Mouse (Mus musculus) stomach, embryonic 15.5 days (tissue): ENCODE measurements around the gene Gm15557. TPM values are rescaled to one million over a fixed set of nuclear protein-coding genes. Genes with fewer than 3 reads are reported as not detected.
A peak's percentile ranks its signal among the peaks of the same experiment; 100 is the strongest.

Source experiments
- ATAC-seq: fragments of 200-750 bp; cut with Nextera tagmentation; 2 replicates; pipeline ENCODE4 v1.8.0; 2017; ENCODE audit warnings: low read depth, moderate number of reproducible peaks, moderate TSS enrichment; ENCODE audit not compliant: insufficient read depth, low FRiP score
- H3K27ac ChIP-seq: fragments of 300-500 bp; sonication (generic); 2 replicates; pipeline ENCODE4 v1.5.1; 2015; ENCODE audit warnings: mild to moderate bottlenecking, inconsistent platforms
- H3K27me3 ChIP-seq: fragments of 300-500 bp; sonication (generic); replicated peaks from 2 replicates; pipeline ENCODE4 v1.6.1; 2015; ENCODE audit warnings: inconsistent platforms
- H3K36me3 ChIP-seq: fragments of 300-500 bp; sonication (generic); 2 replicates; pipeline ENCODE4 v1.6.1; 2015; ENCODE audit warnings: inconsistent platforms
- H3K4me1 ChIP-seq: fragments of 300-500 bp; sonication (generic); 2 replicates; pipeline ENCODE4 v1.6.1; 2015; ENCODE audit warnings: inconsistent platforms
- H3K4me2 ChIP-seq: fragments of 300-500 bp; sonication (generic); 2 replicates; pipeline ENCODE4 v1.6.1; 2015; ENCODE audit warnings: mild to moderate bottlenecking, inconsistent platforms
- H3K4me3 ChIP-seq: fragments of 300-500 bp; sonication (generic); replicated peaks from 2 replicates; pipeline ENCODE4 v1.5.1; 2015; ENCODE audit warnings: inconsistent platforms
- H3K9ac ChIP-seq: fragments of 300-500 bp; sonication (generic); 2 replicates; pipeline ENCODE4 v1.6.1; 2015; ENCODE audit warnings: inconsistent platforms
- H3K9me3 ChIP-seq: fragments of 300-500 bp; sonication (generic); 2 replicates; pipeline ENCODE4 v1.6.1; 2016; ENCODE audit warnings: inconsistent platforms
- WGBS: fragments of 180-500 bp; shearing (Covaris S2); methylation state at CpG from one replicate; pipeline ENCODE4 v1.1.7; 2015; 5-methylcytosine and 5-hydroxymethylcytosine counted together
- polyA plus RNA-seq: library from polyadenylated mRNA; unstranded; fragments of >200 nt; fragmentation: Nextera tagmentation; extraction: Ambion mirVana; gene quantifications from 2 replicates; pipeline ENCODE4 v1.2.1, GENCODE M21; 2015

Gene Gm15557
- polyA plus RNA-seq, 1 experiment from 2014 or later: not detected

DNA sequence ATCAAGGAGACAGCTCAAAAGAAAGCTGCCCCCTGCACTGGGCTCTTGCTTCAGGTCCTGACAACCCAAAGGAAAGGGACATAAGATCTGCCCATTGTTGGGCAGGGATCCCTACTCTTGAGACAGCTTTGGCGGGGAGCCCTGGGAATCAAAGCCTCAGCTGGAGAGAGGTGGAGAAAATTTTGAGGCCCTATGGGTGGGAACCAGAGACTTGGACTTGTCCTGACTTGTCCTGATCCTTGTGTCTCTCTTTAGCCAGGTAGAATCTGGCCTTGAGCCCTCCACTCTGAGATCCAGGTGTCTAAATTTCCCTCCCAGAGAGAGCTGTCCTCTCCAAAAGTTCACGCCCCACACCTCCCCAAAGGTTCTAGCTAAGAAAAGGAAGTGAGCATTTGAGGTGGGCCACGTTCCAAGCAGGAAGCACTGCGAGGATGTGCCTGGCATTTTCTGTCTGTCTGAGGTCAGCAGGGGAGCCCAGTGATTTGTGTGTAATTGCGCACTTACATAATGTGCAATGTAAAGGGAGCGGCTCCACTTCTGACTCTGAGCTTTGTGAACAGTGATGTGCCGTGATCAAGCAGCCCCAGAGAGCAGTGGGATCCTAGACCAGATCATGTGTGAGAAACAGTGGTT is 515 bp upstream of the Gm15557 start:
- no peaks in the 10 kb centered on the region for H3K36me3 ChIP-seq
- H3K9me3 ChIP-seq: no peaks in the 10 kb centered on the region
- H3K27me3 ChIP-seq: no peaks in the 10 kb centered on the region
- peaks cover 12% of the 10 kb centered on the region; the same call in 1 of the 2 replicates for H3K4me1 ChIP-seq
- ATAC-seq: no peak
- no peak overlapping the region for H3K9ac ChIP-seq
- no peak overlapping the region for H3K4me3 ChIP-seq
- no peak overlapping the region for H3K4me2 ChIP-seq
- 60% methylated on average over 7 of the region's 7 CpGs for WGBS
- no peak overlapping the region; the same call in 1 of the 2 replicates for H3K27ac ChIP-seq

- Histone ChIP-seq H3K27ac (no peak overlapping the region), H3K36me3 (no peaks in the 10 kb centered on the region), H3K9ac (no peak overlapping the region), H3K27me3 (no peaks in the 10 kb centered on the region), H3K4me3 (no peak overlapping the region), H3K4me2 (no peak overlapping the region), H3K9me3 (no peaks in the 10 kb centered on the region), H3K4me1 (peaks cover 12% of the 10 kb centered on the region; the same call in 1 of the 2 replicates)
- WGBS: 82% methylated on average over 40 of the region's 40 CpGs
- no peak; the same call in 1 of the 2 replicates for ATAC-seq
These were observed 1.3 kb downstream of the Gm15557 start for GRCm38 (mm10) chr2:155941697-155942442.

- WGBS: 7% methylated on average over 8 of the region's 8 CpGs
- ATAC-seq: no peak
- Histone ChIP-seq H3K36me3 (no peaks in the 10 kb centered on the region), H3K4me3 (no peak overlapping the region), H3K27me3 (no peaks in the 10 kb centered on the region), H3K9me3 (no peaks in the 10 kb centered on the region), H3K4me2 (no peak overlapping the region), H3K4me1 (peaks cover 12% of the 10 kb centered on the region; the same call in 1 of the 2 replicates), H3K9ac (no peak overlapping the region), H3K27ac (no peak overlapping the region)
These were observed 2.9 kb downstream of the Gm15557 start for GRCm38 (mm10) chr2:155943463-155943862.

- Histone ChIP-seq H3K4me1 (peaks cover 12% of the 10 kb centered on the region; the same call in 1 of the 2 replicates), H3K9me3 (no peaks in the 10 kb centered on the region), H3K4me3 (no peak overlapping the region), H3K4me2 (peak overlapping the region; percentile 24; the same call in 1 of the 2 replicates), H3K9ac (no peak overlapping the region), H3K27me3 (no peaks in the 10 kb centered on the region), H3K27ac (no peak overlapping the region), H3K36me3 (no peaks in the 10 kb centered on the region)
- no peak for ATAC-seq
- 84% methylated on average over 4 of the region's 4 CpGs for WGBS
These were observed 4.2 kb downstream of the Gm15557 start for GRCm38 (mm10) chr2:155944685-155945084.

- 0 out of 2 replicates have a peak, but pooled peaks cover 1% of the 10 kb centered on the region for H3K27me3 ChIP-seq
- H3K27ac ChIP-seq: no peak within 1 kb of the TSS
- H3K4me2 ChIP-seq: peak within 1 kb of the TSS; percentile 24; the same call in 1 of the 2 replicates
- H3K9me3 ChIP-seq: no peaks in the 10 kb centered on the region
- H3K4me3 ChIP-seq: no peak within 1 kb of the TSS
- H3K4me1 ChIP-seq: peaks cover 12% of the 10 kb centered on the region; the same call in 1 of the 2 replicates
- no peaks in the 10 kb centered on the region for H3K36me3 ChIP-seq
- no peak within 1 kb of the TSS for H3K9ac ChIP-seq
- ATAC-seq: no peak
- WGBS: 41% methylated on average over 13 of the region's 13 CpGs
These were observed 4.6 kb downstream of the Gm15557 start, which contains the start of gene Gdf5 for GRCm38 (mm10) chr2:155945124-155945523. TSS of gene Gdf5 (minus strand) at chr2:155945367.

DNA sequence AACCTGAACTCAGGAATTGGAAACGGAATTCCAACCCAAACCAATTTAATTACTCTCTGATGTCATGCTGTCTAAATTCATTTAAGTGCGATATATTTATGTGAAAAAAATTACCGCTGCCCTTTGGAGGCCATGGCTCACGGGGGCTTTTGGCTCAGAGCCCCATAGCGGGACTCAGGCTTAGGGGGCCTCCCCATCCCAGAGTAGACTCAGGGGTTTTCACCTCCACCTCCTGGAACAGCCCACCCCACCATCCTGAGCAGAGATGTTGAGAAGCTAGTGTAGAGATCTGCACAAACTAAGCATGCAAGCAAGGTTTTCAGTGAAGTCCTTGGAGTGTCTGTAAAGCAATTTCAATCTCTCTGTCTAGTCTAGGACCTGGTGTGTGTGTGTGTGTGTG is 5.1 kb downstream of the Gm15557 start:
- 48% methylated on average over 5 of the region's 5 CpGs for WGBS
- Histone ChIP-seq H3K27me3 (0 out of 2 replicates have a peak, but pooled peaks cover 3% of the 10 kb centered on the region), H3K4me2 (no peak overlapping the region), H3K4me1 (peaks cover 12% of the 10 kb centered on the region; the same call in 1 of the 2 replicates), H3K4me3 (no peak overlapping the region), H3K36me3 (no peaks in the 10 kb centered on the region), H3K27ac (no peak overlapping the region), H3K9ac (no peak overlapping the region), H3K9me3 (no peaks in the 10 kb centered on the region)
- ATAC-seq: no peak

DNA sequence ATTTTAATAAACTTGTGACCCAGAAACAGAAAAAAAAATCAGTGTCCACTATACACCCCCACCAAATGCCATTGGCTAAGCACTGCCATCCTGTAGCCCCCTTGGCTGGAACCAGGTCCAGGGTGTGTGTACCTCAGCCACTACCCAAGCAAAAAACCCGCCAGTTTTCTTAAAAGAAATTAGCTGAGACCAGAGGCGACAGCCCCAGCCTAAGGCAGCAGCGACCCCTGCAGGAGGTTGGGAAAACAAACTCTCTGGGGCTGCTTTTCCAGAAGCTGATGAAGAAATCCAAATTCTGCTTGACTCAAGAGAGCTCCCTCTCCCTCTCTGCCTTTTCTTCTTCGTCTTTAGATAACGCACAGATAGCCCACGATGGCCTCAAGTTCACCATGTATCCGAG is 5.5 kb downstream of the Gm15557 start:
- Histone ChIP-seq H3K4me3 (no peak overlapping the region), H3K9me3 (no peaks in the 10 kb centered on the region), H3K27ac (no peak overlapping the region), H3K9ac (no peak overlapping the region), H3K36me3 (no peaks in the 10 kb centered on the region), H3K4me1 (peaks cover 12% of the 10 kb centered on the region; the same call in 1 of the 2 replicates), H3K4me2 (no peak overlapping the region), H3K27me3 (0 out of 2 replicates have a peak, but pooled peaks cover 3% of the 10 kb centered on the region)
- peak; percentile 40; the same call in 1 of the 2 replicates for ATAC-seq
- WGBS: 2% methylated on average over 7 of the region's 7 CpGs

GRCm38 (mm10) chr2:155946499-155946898 is 6.0 kb downstream of the Gm15557 start:
- Histone ChIP-seq H3K4me1 (peaks cover 12% of the 10 kb centered on the region; the same call in 1 of the 2 replicates), H3K27ac (no peak overlapping the region), H3K4me2 (no peak overlapping the region), H3K36me3 (no peaks in the 10 kb centered on the region), H3K9ac (no peak overlapping the region), H3K4me3 (no peak overlapping the region), H3K27me3 (0 out of 2 replicates have a peak, but pooled peaks cover 3% of the 10 kb centered on the region), H3K9me3 (no peaks in the 10 kb centered on the region)
- WGBS: 27% methylated on average over 4 of the region's 4 CpGs
- no peak for ATAC-seq

DNA sequence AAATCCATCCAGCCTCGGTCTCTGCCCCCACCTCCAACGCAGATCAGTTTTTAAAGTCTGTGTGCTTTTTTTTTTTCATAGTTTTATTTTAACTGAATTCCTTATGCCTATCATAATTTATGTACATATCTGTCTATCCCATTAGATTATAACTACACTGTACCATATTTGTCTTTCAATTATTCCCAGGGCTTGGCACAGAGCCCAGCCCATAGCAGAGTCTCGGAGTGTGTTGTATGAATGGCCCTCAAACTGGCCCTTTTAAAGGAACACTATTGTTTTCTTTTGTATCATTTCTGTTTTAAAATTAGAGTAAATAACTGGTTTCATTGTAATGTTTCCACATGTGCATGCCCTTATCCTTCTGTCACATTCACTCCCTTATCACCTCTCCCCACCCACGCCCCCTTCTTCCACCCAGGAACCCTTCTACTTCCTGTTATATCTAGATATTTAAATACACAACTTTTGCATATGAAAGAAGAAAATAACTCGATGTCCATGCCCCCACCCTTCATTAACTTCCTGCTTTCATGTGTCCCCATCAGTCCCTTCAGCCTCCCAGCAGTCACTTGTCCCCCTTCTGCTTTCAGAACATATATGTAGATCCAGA is 7.0 kb downstream of the Gm15557 start:
- H3K4me2 ChIP-seq: no peak overlapping the region
- 0 out of 2 replicates have a peak overlapping the region, but pooled peaks have one; percentile 16 for H3K27ac ChIP-seq
- H3K27me3 ChIP-seq: 0 out of 2 replicates have a peak, but pooled peaks cover 3% of the 10 kb centered on the region
- H3K9me3 ChIP-seq: no peaks in the 10 kb centered on the region
- WGBS: 44% methylated on average over 5 of the region's 5 CpGs
- no peak overlapping the region for H3K9ac ChIP-seq
- no peak overlapping the region for H3K4me3 ChIP-seq
- peaks cover 9% of the 10 kb centered on the region; the same call in 1 of the 2 replicates for H3K4me1 ChIP-seq
- H3K36me3 ChIP-seq: no peaks in the 10 kb centered on the region
- peak; percentile 71 for ATAC-seq

- ATAC-seq: no peak
- Histone ChIP-seq H3K9me3 (no peaks in the 10 kb centered on the region), H3K27ac (no peak overlapping the region), H3K4me2 (no peak overlapping the region), H3K36me3 (no peaks in the 10 kb centered on the region), H3K4me3 (no peak overlapping the region), H3K4me1 (peaks cover 6% of the 10 kb centered on the region; the same call in 1 of the 2 replicates), H3K27me3 (0 out of 2 replicates have a peak, but pooled peaks cover 3% of the 10 kb centered on the region), H3K9ac (no peak overlapping the region)
- 48% methylated on average over 6 of the region's 6 CpGs for WGBS
These were observed 8.8 kb downstream of the Gm15557 start for GRCm38 (mm10) chr2:155949362-155949761.

- no peaks in the 10 kb centered on the region for H3K4me1 ChIP-seq
- no peaks in the 10 kb centered on the region for H3K36me3 ChIP-seq
- no peak for ATAC-seq
- H3K27me3 ChIP-seq: 0 out of 2 replicates have a peak, but pooled peaks cover 3% of the 10 kb centered on the region
- H3K9ac ChIP-seq: no peak overlapping the region
- H3K4me3 ChIP-seq: no peak overlapping the region
- H3K4me2 ChIP-seq: no peak overlapping the region
- H3K27ac ChIP-seq: no peak overlapping the region
- no peaks in the 10 kb centered on the region for H3K9me3 ChIP-seq
These were observed 11.5 kb downstream of the Gm15557 start for GRCm38 (mm10) chr2:155952006-155952405.
